Mouse (Mus musculus): ENCODE results near the gene Ros1. TPM values are rescaled to one million over a fixed set of nuclear protein-coding genes. Genes with fewer than 3 reads are reported as not detected.
A peak's percentile ranks its signal among the peaks of the same experiment; 100 is the strongest.

Ros1 gene
- polyA plus RNA-seq, 1 experiment, result not detected

- TF ChIP-seq POLR2A (IDR thresholded peaks at IDR 0.05; ENCODE audit: extremely low read depth, insufficient read depth, low read length), result no peak
- TF ChIP-seq CTCF (IDR thresholded peaks at IDR 0.05; ENCODE audit: extremely low read depth, insufficient read depth, low read length), result no peak
These were observed 24.6 kb upstream of the Ros1 start for GRCm38 (mm10) chr10:52219600-52219999.

DNA sequence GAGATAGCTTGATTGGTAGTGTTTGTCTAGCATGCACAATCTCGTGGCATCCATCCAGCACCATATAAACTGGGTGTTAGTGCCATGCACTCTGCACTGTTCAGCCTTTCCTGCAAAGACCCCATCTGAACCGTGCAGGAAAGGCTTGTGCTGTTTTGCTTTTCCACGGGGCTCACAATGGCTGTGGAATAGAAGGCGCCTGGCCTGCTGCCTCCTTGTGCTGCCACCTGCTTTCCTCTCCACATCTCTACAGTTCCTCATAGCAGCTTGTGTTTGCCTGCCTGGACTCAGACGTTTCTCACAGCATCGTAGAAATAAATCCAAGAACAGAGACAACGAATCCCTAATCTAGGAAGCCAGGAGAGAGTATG, 22.5 kb upstream of the Ros1 start:
- H3K4me3 ChIP-seq (ENCODE audit: insufficient read depth, low read length), result no peak overlapping the region
- no peaks in the 10 kb centered on the region for H3K4me1 ChIP-seq (ENCODE audit: control insufficient read depth, insufficient read depth, low read length)
- TF ChIP-seq CTCF (IDR thresholded peaks at IDR 0.05; ENCODE audit: extremely low read depth, insufficient read depth, low read length) (no peak), POLR2A (IDR thresholded peaks at IDR 0.05; ENCODE audit: extremely low read depth, insufficient read depth, low read length) (no peak)
- H3K27ac ChIP-seq (ENCODE audit: insufficient read depth, low read length), result no peak overlapping the region

More at GRCm38 (mm10) chr10:52219600-52219999, 24.6 kb upstream of the Ros1 start:
- Histone ChIP-seq H3K27ac (ENCODE audit: insufficient read depth, low read length) (no peak overlapping the region), H3K4me1 (ENCODE audit: control insufficient read depth, insufficient read depth, low read length) (no peaks in the 10 kb centered on the region), H3K4me3 (ENCODE audit: insufficient read depth, low read length) (no peak overlapping the region)

DNA sequence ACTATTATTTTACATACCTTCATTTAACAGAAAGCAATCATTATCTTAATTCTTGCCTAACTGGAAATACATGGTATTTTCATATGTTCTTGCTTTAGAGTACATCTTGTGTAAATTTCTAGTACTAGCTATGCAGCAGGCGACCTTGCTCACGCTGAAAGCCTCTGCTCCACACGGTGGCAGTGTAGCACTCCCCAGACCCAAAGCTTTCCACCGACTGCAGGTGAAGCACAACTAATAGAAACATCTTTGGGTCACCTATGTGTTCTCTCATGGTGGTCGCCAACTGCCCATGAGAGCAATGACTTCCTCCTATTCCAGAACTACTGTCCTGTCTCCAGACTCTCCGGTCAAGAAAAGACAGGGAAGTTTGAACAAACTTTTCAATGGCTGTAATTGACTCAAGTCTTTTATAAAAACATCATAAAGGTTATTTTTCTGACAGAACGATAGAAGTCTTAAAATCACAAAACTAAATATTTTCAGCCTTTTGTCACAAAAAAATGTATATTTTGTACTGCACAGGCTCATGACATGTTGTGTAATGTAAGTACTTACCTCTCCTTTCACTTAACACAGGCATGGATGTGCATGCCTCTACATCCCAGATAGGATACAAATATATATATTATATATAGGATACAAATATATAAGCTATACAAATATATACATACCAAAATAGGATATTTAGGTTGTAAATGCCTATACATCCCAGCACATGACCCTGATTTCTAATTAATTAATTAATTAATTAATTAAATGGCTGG, 21.9 kb upstream of the Ros1 start:
- H3K4me1 ChIP-seq (ENCODE audit: control insufficient read depth, insufficient read depth, low read length), result no peaks in the 10 kb centered on the region
- no peak overlapping the region for H3K27ac ChIP-seq (ENCODE audit: insufficient read depth, low read length)
- no peak overlapping the region for H3K4me3 ChIP-seq (ENCODE audit: insufficient read depth, low read length)
- TF ChIP-seq POLR2A (IDR thresholded peaks at IDR 0.05; ENCODE audit: extremely low read depth, insufficient read depth, low read length) (no peak), CTCF (IDR thresholded peaks at IDR 0.05; ENCODE audit: extremely low read depth, insufficient read depth, low read length) (peak; percentile 85)

DNA sequence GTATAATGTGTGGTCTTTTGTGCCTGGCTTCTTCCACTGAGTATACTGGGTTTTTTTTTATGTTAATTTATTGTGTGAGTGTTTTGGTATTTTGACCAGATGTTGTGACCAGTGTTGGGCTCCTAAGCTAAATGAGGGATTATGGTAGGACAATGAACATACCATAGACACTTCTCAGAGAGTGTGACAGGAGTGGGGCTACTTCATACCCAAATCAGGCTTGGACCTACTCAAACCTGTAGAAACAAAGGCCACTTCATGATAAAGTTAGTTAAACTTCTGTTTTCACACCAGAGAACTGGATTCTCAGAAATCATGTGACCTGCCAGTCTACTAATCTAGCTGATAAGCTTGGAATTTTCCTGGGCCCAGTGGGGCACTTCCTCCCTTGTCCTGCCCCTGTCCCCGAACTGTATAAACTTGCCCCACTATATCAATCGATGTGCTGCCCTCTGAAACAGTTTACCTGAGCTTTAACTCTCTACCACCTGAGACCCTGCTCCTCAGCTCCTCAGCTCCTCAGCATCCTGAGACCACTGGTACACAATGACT, 20.3 kb upstream of the Ros1 start:
- TF ChIP-seq CTCF (IDR thresholded peaks at IDR 0.05; ENCODE audit: extremely low read depth, insufficient read depth, low read length) (no peak), POLR2A (IDR thresholded peaks at IDR 0.05; ENCODE audit: extremely low read depth, insufficient read depth, low read length) (no peak)
- Histone ChIP-seq H3K27ac (ENCODE audit: insufficient read depth, low read length) (no peak overlapping the region), H3K4me1 (ENCODE audit: control insufficient read depth, insufficient read depth, low read length) (no peaks in the 10 kb centered on the region), H3K4me3 (ENCODE audit: insufficient read depth, low read length) (no peak overlapping the region)

DNA sequence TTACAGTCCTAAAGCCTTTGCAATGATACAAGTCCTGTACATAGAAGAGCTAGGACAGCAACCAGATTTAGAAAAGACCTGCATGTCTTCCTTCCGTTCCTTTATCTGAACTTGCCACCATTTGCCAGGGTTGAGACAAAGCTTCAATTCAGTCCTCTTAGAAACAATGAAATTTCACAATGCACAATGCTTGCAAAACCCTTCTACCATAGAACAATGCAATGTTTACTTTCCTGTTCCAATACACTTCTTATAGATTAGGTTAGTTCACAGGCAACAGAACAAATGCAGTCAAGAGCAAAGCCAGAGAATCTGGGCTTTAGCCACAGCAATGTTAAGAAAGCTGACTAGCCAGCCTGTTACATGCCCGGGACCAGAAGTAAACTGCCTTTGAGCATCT, 9.0 kb upstream of the Ros1 start:
- Histone ChIP-seq H3K4me3 (ENCODE audit: insufficient read depth, low read length) (no peak overlapping the region), H3K27ac (ENCODE audit: insufficient read depth, low read length) (no peak overlapping the region), H3K4me1 (ENCODE audit: control insufficient read depth, insufficient read depth, low read length) (no peaks in the 10 kb centered on the region)
- TF ChIP-seq POLR2A (IDR thresholded peaks at IDR 0.05; ENCODE audit: extremely low read depth, insufficient read depth, low read length) (no peak), CTCF (IDR thresholded peaks at IDR 0.05; ENCODE audit: extremely low read depth, insufficient read depth, low read length) (no peak)

DNA sequence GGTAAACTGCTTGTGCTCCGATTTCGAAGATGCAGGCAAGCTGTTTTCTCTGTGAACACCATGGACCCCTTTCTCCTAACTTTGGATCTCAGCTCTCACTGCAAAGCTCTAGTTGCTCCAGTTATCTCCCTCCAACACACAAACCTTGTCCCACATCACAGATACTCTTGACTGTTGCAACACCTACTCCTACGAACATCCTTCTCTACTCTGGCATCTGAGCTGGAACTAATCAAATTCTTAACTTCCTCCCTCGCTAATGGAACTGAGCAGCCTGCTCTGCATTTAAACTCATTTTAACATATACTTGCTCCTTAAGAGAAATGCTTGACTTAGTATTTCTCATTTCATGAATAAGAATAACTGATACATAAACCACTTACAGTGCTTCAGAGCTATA, 9.1 kb downstream of the Ros1 start:
- Histone ChIP-seq H3K27ac (ENCODE audit: insufficient read depth, low read length) (no peak overlapping the region), H3K4me1 (ENCODE audit: control insufficient read depth, insufficient read depth, low read length) (no peaks in the 10 kb centered on the region; the same call in 1 of the 2 replicates), H3K4me3 (ENCODE audit: insufficient read depth, low read length) (no peak overlapping the region)
- TF ChIP-seq POLR2A (IDR thresholded peaks at IDR 0.05; ENCODE audit: extremely low read depth, insufficient read depth, low read length), result no peak
- no peak for TF ChIP-seq CTCF (IDR thresholded peaks at IDR 0.05; ENCODE audit: extremely low read depth, insufficient read depth, low read length)

DNA sequence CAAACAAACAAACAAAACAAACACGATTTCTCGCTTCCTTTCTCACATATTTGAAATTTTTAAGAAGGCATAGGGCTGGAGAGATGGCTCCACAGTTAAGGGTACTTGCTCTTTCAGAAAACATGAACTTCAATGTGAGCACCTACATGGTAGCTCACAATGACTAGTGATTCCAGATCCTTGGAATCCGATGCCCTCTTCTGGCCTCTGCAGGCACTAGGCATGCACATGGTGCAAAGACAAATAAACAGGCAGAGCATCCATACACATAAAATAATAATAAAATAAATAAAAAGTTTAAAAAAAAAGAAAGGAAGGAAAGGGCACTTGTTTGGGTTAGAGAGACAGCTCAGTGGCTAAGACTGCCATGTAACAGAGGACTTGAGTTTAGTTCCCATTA, 12.2 kb downstream of the Ros1 start:
- TF ChIP-seq CTCF (IDR thresholded peaks at IDR 0.05; ENCODE audit: extremely low read depth, insufficient read depth, low read length) (0 out of 2 replicates have a peak, but pooled peaks have one; percentile 12), POLR2A (IDR thresholded peaks at IDR 0.05; ENCODE audit: extremely low read depth, insufficient read depth, low read length) (no peak)
- Histone ChIP-seq H3K4me1 (ENCODE audit: control insufficient read depth, insufficient read depth, low read length) (no peaks in the 10 kb centered on the region; the same call in 1 of the 2 replicates), H3K27ac (ENCODE audit: insufficient read depth, low read length) (no peak overlapping the region)

GRCm38 (mm10) chr10:52174376-52174775, 20.7 kb downstream of the Ros1 start:
- H3K27ac ChIP-seq (ENCODE audit: insufficient read depth, low read length), result no peak overlapping the region
- no peak overlapping the region for H3K4me3 ChIP-seq (ENCODE audit: insufficient read depth, low read length)
- no peak for TF ChIP-seq POLR2A (IDR thresholded peaks at IDR 0.05; ENCODE audit: extremely low read depth, insufficient read depth, low read length)
- TF ChIP-seq CTCF (IDR thresholded peaks at IDR 0.05; ENCODE audit: extremely low read depth, insufficient read depth, low read length), result no peak
- no peaks in the 10 kb centered on the region for H3K4me1 ChIP-seq (ENCODE audit: control insufficient read depth, insufficient read depth, low read length)

More for the DNA sequence above, 12.2 kb downstream of the Ros1 start:
- H3K4me3 ChIP-seq (ENCODE audit: insufficient read depth, low read length), result no peak overlapping the region

GRCm38 (mm10) chr10:52170489-52170888, 24.6 kb downstream of the Ros1 start:
- H3K4me3 ChIP-seq (ENCODE audit: insufficient read depth, low read length), result no peak overlapping the region
- no peaks in the 10 kb centered on the region for H3K4me1 ChIP-seq (ENCODE audit: control insufficient read depth, insufficient read depth, low read length)
- no peak overlapping the region for H3K27ac ChIP-seq (ENCODE audit: insufficient read depth, low read length)
- TF ChIP-seq CTCF (IDR thresholded peaks at IDR 0.05; ENCODE audit: extremely low read depth, insufficient read depth, low read length) (no peak), POLR2A (IDR thresholded peaks at IDR 0.05; ENCODE audit: extremely low read depth, insufficient read depth, low read length) (no peak)

DNA sequence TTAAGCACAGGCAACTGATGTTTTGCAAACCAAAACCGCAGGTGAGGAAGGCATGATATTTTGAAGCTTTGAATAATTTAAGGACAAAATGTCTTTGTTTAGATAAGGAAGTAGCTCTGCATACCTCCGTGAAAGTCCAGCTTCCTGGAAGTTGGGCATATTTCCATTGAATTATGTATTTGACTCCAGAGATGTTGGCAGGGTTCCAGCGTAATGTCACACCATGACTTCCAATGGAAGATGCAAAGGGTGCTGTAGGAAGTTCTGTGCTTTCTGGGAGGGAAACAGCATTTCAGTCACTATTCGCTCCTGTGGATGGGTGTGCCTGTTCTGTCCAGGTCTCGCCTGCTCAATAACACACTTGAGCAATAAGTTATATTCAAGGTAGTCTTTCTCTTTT, 25.2 kb downstream of the Ros1 start:
- no peak overlapping the region for H3K27ac ChIP-seq (ENCODE audit: insufficient read depth, low read length)
- TF ChIP-seq CTCF (IDR thresholded peaks at IDR 0.05; ENCODE audit: extremely low read depth, insufficient read depth, low read length), result no peak
- TF ChIP-seq POLR2A (IDR thresholded peaks at IDR 0.05; ENCODE audit: extremely low read depth, insufficient read depth, low read length), result no peak
- no peaks in the 10 kb centered on the region for H3K4me1 ChIP-seq (ENCODE audit: control insufficient read depth, insufficient read depth, low read length)
- no peak overlapping the region for H3K4me3 ChIP-seq (ENCODE audit: insufficient read depth, low read length)

Data from cortical plate, adult 2 months (tissue).